Mouse (Mus musculus) G1E (cell line): ENCODE results near the gene Lck. TPM values are rescaled to one million over a fixed set of nuclear protein-coding genes. Genes with fewer than 3 reads are reported as not detected.

ENCODE experiments used
- ATAC-seq: 2 replicates; pipeline ENCODE4 v1.8.0; 2016; ENCODE audit warnings: mild to moderate bottlenecking; ENCODE audit not compliant: insufficient number of reproducible peaks, poor library complexity, low FRiP score, severe bottlenecking; ENCODE audit errors: extremely low read depth
- DNase-seq: peaks from one replicate; pipeline ENCODE4 v3.0.0; 2012; ENCODE audit warnings: low spot score
- H3K27me3 ChIP-seq: 2 replicates; pipeline ENCODE4 v1.6.1; 2012; ENCODE audit warnings: mild to moderate bottlenecking, low read length, inconsistent platforms; ENCODE audit not compliant: insufficient read depth
- H3K36me3 ChIP-seq: replicated peaks from 2 replicates; pipeline ENCODE3; 2012; ENCODE audit warnings: mild to moderate bottlenecking, inconsistent platforms
- H3K4me1 ChIP-seq: 2 replicates; pipeline ENCODE4 v1.6.1; 2012; ENCODE audit warnings: low read depth, low read length, inconsistent platforms, mixed read lengths; ENCODE audit not compliant: insufficient read depth
- H3K4me3 ChIP-seq: 2 replicates; pipeline ENCODE4 v1.5.1; 2012; ENCODE audit warnings: low read depth, mild to moderate bottlenecking, inconsistent platforms, low read length, moderate library complexity, mixed read lengths
- H3K9me3 ChIP-seq: replicated peaks from 2 replicates; pipeline ENCODE4 v1.6.1; 2012; ENCODE audit warnings: inconsistent platforms
- CTCF ChIP-seq: IDR thresholded peaks from 2 replicates; pipeline ENCODE4 v1.5.1; 2012; ENCODE audit warnings: low read depth, low read length, inconsistent platforms, mixed read lengths
- GATA1 ChIP-seq: IDR thresholded peaks from 2 replicates; pipeline ENCODE4 v1.6.1; 2012; ENCODE audit warnings: borderline replicate concordance, low read length, inconsistent platforms, mixed read lengths
- GATA2 ChIP-seq: IDR thresholded peaks from 2 replicates; pipeline ENCODE4 v1.6.1; 2012; ENCODE audit warnings: low read depth, low read length, inconsistent platforms, borderline replicate concordance
- POLR2AphosphoS5 ChIP-seq: IDR thresholded peaks from 2 replicates; pipeline ENCODE4 v1.6.1; 2012; ENCODE audit warnings: low read depth, low read length, inconsistent platforms; ENCODE audit not compliant: insufficient replicate concordance
- TAL1 ChIP-seq: conservative IDR thresholded peaks from 2 replicates; pipeline ENCODE4 v1.6.1; 2012; ENCODE audit warnings: low read depth, low read length, inconsistent platforms, mixed read lengths
- polyA plus RNA-seq: library from polyadenylated mRNA; stranded (reverse); fragments of >175 nt; gene quantifications from 2 replicates; pipeline ENCODE4 v1.2.3, GENCODE M21; 2012
- total RNA-seq, 2 experiments: library from RNA; stranded (forward) in 1 of 2; stranded (reverse) in 1 of 2; fragments of 200-1000 nt in 1 of 2; fragments of >200 nt in 1 of 2; fragmentation: Nextera tagmentation in 1 of 2; gene quantifications; 2 replicates each; pipeline ENCODE4 v1.2.3; 2014 to 2017

The Lck gene
- total and polyA plus RNA-seq, 3 experiments = 1.3 to 1.7 TPM; not detected in 1

- DNase-seq (no peak), ATAC-seq (no peak)
- Histone ChIP-seq H3K27me3 (no peaks in the 10 kb centered on the region), H3K36me3 (peaks cover 85% of the 10 kb centered on the region), H3K4me3 (no peak overlapping the region), H3K9me3 (no peaks in the 10 kb centered on the region), H3K4me1 (peaks cover 24% of the 10 kb centered on the region)
- TF ChIP-seq GATA2 (no peak), GATA1 (no peak), TAL1 (no peak), CTCF (no peak), POLR2AphosphoS5 (no peak)
Measured at GRCm38 (mm10) chr4:129610472-129610871, 37.0 kb upstream of the Lck start.

GRCm38 (mm10) chr4:129610026-129610425 lies 36.6 kb upstream of the Lck start:
- TF ChIP-seq TAL1 = no peak
- no peak for TF ChIP-seq POLR2AphosphoS5
- TF ChIP-seq GATA1 = no peak
- no peak for TF ChIP-seq CTCF
- no peak for TF ChIP-seq GATA2
- Histone ChIP-seq H3K4me1 (peaks cover 24% of the 10 kb centered on the region), H3K27me3 (no peaks in the 10 kb centered on the region)

GRCm38 (mm10) chr4:129609139-129609631 lies 35.7 kb upstream of the Lck start:
- TF ChIP-seq TAL1 (no peak), GATA1 (no peak), POLR2AphosphoS5 (no peak), CTCF (no peak), GATA2 (no peak)
- H3K4me3 ChIP-seq = 0 out of 2 replicates have a peak overlapping the region, but pooled peaks have one; percentile 4
- no peaks in the 10 kb centered on the region for H3K9me3 ChIP-seq
- peaks cover 91% of the 10 kb centered on the region for H3K36me3 ChIP-seq
- H3K4me1 ChIP-seq = peaks cover 32% of the 10 kb centered on the region
- DNase-seq (no peak), ATAC-seq (no peak)
- H3K27me3 ChIP-seq = no peaks in the 10 kb centered on the region

More at GRCm38 (mm10) chr4:129610026-129610425, 36.6 kb upstream of the Lck start:
- Histone ChIP-seq H3K9me3 (no peaks in the 10 kb centered on the region), H3K4me3 (no peak overlapping the region), H3K36me3 (peaks cover 86% of the 10 kb centered on the region)
- ATAC-seq = no peak
- DNase-seq = no peak

DNA sequence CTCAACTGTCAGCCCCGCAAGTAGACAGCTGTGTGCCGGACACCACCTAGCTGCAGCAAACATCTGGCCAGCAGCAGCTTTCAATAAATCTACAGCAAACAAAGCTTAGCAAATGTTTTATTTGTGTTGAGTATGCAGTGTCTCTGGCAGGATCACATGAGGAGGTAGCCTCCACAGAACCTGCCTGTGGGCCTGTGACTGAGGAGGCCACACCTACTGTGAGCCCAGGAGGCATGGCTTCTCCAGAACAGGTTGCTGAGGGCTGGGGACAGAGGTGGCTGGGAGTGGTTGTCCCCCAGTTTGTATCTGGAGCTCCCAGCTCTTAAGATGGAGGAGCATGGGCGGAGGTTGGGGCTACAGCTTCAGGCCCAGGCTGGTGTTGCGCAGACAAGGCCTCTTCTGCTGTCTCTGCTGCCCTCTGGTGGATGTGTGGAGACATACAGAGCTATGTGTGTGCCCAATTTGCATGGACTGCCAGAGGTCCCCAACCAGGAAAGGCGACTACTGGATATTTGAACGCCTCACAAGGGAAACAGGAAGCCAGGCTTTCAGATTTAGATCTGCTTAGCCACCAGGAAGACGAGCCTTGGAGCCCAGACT lies 35.1 kb upstream of the Lck start:
- H3K27me3 ChIP-seq = no peaks in the 10 kb centered on the region
- DNase-seq = peak; percentile 62

GRCm38 (mm10) chr4:129600233-129601158 lies 27.1 kb upstream of the Lck start, which contains the start of the genes Eif3i and Tmem234:
TSS of gene Eif3i (minus strand) at chr4:129600648.
TSS of gene Tmem234 (plus strand) at chr4:129600668.
- peak within 1 kb of the TSS; percentile 99 for H3K4me3 ChIP-seq
- ATAC-seq (peak; percentile 93), DNase-seq (peak; percentile 95)
- TF ChIP-seq POLR2AphosphoS5 (no peak), TAL1 (peak; percentile 72), CTCF (no peak), GATA2 (no peak), GATA1 (no peak)
- H3K4me1 ChIP-seq = peaks cover 51% of the 10 kb centered on the region
- H3K36me3 ChIP-seq = peaks cover 78% of the 10 kb centered on the region
- H3K27me3 ChIP-seq = no peaks in the 10 kb centered on the region
- H3K9me3 ChIP-seq = no peaks in the 10 kb centered on the region

More for the DNA sequence above, 35.1 kb upstream of the Lck start:
- Histone ChIP-seq H3K4me1 (peaks cover 35% of the 10 kb centered on the region), H3K36me3 (peaks cover 91% of the 10 kb centered on the region), H3K9me3 (no peaks in the 10 kb centered on the region), H3K4me3 (no peak overlapping the region)
- ATAC-seq = peak; percentile 76
- no peak for TF ChIP-seq POLR2AphosphoS5
- TF ChIP-seq TAL1 = no peak
- no peak for TF ChIP-seq GATA2
- TF ChIP-seq CTCF = peak; percentile 71
- no peak for TF ChIP-seq GATA1

- TF ChIP-seq GATA1 = no peak
- no peak for TF ChIP-seq TAL1
- TF ChIP-seq GATA2 = no peak
- no peak for TF ChIP-seq POLR2AphosphoS5
- no peak for TF ChIP-seq CTCF
- DNase-seq (no peak), ATAC-seq (no peak)
- peaks cover 5% of the 10 kb centered on the region; the same call in 1 of the 2 replicates for H3K27me3 ChIP-seq
- H3K4me1 ChIP-seq = peaks cover 8% of the 10 kb centered on the region
- H3K4me3 ChIP-seq = no peak overlapping the region
- no peaks in the 10 kb centered on the region for H3K9me3 ChIP-seq
- H3K36me3 ChIP-seq = peaks cover 46% of the 10 kb centered on the region
Measured at GRCm38 (mm10) chr4:129588865-129589264, 15.4 kb upstream of the Lck start.
